Mouse (Mus musculus) brain, embryonic 14.5 days (tissue): ENCODE data around the gene Psmb2.

Source experiments
- CTCF ChIP-seq: fragments of 200-500 bp; IDR thresholded peaks from 2 replicates; pipeline ENCODE4 v1.5.1; 2012; ENCODE audit warnings: inconsistent platforms, mild to moderate bottlenecking, moderate library complexity, borderline replicate concordance; ENCODE audit not compliant: insufficient read depth, insufficient read length; ENCODE audit errors: extremely low read depth
- POLR2A ChIP-seq: fragments of 200-500 bp; IDR thresholded peaks from 2 replicates; pipeline ENCODE4 v1.6.1; 2012; ENCODE audit warnings: mild to moderate bottlenecking, inconsistent platforms, borderline replicate concordance; ENCODE audit not compliant: poor library complexity, insufficient read depth, insufficient read length, severe bottlenecking; ENCODE audit errors: extremely low read depth

DNA sequence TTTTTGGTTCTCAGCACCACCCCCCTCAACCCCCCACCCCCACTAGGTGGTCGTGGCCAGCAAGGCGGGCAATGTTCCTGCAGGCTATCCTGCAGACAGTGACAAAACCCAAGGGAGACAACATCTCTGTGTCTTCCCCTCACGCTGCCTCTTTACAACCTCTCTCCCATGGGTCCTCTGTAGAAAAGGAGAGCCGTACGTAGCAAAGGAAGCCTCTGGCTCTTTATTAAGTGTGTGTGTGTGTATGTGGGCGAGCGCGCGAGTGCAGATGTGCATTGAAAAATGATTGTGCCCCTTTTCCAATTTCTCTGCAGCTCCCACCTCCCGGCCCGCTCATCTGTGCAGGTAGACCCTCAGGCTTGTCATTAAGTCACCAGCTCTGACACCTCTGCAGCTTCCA, 41.1 kb upstream of the Psmb2 start:
- TF ChIP-seq CTCF, result no peak
- TF ChIP-seq POLR2A, result no peak
